Mouse (Mus musculus) R1 (cell line): ENCODE measurements at regions not wholly inside any gene's neighbourhood (a gene's known extent, or its start where the extent isn't known, plus 50 kb on each side); places are given as distances from the start of the nearest gene placed in this dataset.

Experiments used
- DNase-seq: peaks from one replicate; pipeline ENCODE4 v3.0.0-alpha.2; 2018; ENCODE audit warnings: low read depth, low spot score

DNA sequence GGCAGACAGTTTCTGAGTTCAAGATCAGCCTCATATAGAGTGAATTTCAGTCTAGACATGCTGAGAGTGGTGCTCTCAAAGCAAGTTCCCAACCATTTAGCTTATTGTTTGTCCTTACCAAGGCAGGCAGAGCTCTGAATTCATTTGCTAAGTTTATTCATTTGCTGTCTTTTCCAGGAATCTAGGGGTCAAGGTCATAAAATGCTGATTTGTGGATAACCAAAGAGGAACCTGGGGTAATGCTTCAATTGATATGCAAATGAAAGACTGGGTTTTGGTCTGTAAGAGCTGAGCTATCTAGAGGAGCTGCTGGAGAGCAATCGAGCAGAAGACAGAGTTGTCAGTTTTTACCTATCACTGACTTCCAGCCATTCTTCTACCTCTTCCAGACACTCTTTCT is 832.8 kb downstream of the Ryr2 start:
- DNase-seq = peak; percentile 93

DNA sequence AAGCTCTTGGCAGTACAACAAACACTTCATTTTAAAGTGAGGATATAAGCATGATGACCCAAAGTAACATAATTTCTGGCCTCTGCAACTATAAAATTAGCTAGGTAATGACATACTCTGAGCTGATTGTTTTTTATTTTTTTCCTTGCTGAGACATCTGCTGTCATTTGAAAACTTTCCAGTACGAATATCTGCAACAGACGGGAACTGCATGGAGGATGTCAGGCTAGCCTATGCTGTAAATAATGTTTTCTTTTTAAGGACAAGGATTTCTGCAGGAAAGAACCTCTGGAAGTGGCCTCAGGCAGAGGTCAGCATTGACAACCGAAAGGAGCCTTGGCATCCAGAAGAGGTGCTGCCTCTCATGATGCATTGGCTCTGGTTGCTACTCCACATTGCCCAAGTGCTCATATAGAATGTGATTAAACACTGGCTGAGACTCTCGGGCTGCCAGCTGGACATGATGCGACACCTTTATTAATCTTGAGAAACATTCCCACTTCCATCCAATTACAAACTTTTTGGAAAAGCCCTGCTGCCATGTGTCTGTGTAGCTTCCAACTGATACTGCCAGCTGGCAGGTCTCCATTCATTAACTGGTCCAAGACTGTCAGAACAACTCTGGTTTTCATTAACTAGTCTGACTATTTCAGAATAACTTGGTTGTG is 837.9 kb downstream of the Ryr2 start:
- DNase-seq = no peak

DNA sequence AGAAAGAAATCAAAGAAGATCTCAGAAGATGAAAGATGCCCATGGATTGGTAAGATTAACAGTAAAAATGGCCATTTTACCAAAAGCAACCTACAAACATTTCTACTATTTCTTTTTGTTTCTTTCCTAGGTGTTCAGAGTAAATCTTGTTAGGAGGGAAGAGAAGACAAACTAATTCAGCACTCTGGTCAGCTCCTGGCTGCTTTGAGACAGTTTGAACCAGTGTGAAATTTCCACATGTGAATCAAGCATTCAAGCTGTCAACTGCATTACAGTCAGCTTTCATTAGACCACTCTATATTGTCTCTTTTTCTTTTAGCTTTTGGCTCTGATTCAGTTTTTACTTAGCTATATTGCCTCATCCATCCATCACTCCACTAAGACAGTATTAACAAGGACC is 859.2 kb downstream of the Ryr2 start:
- peak; percentile 51 for DNase-seq

DNA sequence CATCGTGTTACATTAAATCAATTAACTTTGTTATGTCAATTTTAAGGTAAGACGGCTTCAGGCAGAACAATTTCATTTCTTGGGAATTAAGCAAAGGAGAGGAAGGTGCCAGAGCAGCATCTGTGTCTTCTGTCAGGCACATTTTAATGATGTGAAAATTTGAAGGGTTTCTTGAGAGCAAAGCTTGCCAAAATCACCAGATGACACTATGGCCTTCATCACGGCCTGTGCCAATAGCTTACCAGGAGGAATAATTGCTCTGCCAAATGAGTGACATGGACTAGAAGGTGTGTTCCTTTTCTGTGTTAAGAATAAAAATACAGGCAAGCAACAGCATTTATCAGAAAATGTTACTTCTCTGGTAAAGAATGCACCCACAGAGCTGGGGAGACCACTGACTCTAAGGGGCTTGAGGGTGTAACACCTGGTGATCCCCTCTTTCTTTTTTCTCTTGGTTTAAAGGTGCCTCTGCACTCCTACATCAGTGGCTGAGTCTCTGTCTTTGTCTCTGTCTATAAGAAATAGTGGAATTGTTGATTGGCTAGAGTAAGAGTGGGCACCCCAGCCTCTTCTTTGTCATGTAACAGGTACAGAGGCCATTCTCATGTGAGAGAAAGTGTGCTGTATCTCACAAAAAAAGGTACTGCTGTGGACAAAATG is 856.2 kb upstream of the Chrm3 start:
- no peak for DNase-seq

DNA sequence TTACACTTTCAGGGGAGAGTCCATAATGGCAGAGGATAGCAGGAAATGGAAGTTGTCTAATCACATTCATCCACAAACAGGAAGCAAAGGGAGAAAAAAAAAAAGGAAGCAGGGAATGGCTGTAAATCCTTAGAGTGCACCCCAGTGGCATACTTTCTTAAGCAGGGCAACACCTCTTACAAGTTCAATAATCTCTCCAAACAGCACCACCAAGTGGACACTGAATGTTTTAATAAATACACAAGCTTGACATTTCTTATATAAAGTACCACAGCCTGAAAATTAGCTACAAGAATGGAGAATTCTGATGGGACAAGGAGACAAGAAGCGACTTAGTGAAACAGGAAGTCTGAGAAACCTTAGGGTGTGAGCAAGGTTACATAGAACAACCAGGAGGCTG is 849.5 kb upstream of the Chrm3 start:
- DNase-seq = peak; percentile 71

DNA sequence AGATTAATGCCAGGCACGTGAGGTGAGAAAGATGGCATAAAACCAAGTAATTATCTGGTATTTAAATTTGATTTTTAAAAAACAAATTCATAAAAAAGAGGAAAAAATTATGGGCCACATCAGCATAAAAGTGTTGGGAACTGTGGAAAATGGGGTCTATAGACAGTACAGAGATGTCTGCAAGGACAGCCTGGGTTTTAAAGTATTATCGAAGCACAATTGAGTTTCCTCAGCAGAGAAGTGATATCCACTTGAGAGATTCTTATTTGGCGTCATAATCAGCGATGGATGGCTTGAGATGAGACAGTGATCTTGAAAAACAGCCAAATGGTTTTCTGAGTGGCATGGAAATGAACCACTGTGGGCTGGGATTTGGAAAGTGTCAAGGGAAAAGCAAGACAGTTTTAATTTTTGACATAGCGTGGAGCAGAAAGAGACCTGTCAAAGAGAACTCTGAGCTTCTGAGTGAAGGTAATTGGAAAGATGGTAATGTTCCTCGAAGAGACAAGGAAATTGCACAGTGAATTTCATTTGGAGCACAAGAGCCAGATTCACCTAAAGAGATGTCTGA is 844.7 kb upstream of the Chrm3 start:
- no peak for DNase-seq

DNA sequence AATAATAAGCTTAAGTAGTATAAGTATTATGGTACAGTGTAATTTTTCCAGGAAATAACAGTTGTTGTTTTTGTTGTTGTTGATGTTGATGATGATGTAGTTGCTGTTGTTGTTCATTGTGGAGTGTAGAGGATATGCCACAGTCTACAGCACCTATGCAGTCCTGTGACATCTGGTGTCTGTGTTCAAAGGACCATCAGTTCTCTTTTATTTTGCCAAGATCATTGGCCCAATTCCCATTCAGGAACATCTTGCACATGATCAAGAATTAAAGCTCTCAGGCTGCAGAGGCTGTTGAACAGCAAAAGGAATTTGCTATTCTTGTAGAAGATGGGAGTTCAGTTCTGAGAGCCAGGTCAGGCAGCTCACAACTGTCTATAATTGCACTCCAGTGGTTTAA is 841.3 kb upstream of the Chrm3 start:
- DNase-seq = no peak

DNA sequence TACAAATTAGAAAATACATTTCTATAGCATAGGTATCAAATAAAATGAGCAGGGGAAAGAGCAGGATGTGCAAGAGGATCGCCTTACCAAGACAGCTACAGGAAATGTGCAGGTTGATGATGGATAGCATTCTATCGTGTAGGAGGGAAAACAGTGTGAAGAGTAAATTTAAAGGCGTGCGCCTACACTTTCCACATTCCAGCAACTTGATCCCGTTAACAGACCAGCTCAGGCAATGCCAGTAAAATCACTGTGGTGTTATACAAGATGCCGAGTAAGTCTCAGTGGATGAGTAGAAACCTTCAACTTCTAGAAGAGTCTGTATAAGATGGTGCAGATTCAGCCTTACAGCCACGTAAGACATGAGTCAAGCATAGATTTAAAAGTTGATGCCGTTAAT is 831.8 kb upstream of the Chrm3 start:
- no peak for DNase-seq

DNA sequence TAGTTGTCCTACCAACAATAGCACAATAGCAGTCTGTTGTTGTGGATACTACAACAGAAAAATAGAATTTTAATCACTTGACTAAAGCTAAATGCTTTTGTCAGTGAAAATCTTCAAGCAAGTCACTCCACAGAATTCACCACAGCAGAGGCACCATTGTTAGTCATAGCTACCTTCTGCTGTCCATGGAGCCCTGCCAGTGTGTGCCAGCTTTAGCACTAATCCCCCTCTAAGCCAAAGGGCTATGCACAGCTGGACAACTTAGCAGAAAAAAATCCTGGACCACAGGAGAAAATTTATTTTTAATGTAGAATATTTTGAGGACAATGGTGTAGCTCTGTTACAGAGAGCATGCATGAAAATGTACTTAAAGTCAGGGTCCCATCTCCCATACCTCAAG is 820.5 kb upstream of the Chrm3 start:
- no peak for DNase-seq

DNA sequence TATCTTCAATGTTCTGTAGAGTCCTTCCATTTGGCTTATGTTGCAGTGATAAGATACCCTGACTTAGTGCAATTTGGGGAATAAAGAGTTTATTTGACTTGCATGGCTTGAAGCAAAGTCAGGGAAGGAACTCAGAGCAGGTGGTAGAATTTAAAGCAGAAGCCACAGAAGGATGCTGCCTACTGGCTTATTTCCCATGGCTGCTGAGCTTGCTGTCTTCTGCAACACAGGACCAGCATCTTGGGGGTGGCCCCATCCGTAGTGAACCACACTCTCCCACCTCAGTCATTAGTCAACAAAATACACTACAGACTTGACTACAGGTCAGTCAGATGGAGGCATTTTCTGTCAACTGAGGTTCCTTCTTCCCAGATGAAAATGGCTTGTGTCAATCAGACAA is 819.7 kb upstream of the Chrm3 start:
- no peak for DNase-seq

DNA sequence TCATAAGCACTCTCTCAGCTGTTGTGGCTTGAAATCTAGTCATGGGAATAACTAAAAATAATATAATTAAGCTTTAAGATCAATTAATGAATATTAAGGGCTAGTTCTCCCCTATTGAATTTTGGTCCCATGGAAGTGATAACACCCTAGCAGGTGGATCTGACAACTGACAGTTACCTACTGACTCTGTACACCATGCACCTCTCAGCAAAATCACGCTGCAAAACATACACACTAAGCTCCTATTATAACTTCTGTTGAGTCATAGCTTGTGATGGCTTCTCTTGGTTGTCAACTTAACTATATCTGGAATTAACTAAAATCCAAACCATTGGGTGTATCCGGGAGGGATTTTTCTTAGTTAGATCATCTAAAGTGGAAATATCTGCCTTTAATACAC is 817.9 kb upstream of the Chrm3 start:
- no peak for DNase-seq

DNA sequence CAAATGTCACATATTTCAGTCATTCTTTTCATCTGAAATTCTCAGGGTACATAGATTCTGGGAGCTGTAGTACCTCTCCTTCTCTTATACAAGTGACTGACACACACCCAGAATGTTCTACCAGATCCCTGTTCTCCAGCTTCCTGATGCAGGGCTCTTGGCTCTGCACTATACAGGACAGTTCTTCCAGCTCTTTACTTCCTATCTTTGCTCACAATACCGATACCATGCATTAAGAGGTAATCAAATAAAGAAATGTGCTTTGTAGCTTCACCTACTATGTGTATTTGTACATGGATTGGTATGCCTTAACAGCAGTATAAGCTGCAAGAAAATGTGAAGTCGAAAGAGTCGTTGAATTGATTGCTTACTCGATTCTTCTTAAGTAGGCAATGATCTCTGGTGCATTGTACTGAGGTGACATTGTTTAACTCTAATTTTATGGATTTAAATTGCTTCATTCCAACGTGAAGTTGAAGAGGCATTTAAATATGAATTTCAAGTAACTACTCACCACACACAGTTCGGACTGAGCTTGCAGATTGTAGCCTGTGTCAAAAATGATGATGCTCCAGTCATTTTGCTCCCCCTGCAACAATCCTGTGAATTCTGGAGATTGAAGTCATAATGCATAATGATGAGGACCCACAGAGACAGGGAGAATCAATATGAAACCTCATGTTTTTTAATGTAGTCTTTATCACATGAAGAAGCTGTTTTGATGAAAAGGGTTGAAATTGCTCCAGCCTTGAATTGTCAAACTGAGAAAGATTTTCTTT is 817.2 kb upstream of the Chrm3 start:
- DNase-seq = no peak

DNA sequence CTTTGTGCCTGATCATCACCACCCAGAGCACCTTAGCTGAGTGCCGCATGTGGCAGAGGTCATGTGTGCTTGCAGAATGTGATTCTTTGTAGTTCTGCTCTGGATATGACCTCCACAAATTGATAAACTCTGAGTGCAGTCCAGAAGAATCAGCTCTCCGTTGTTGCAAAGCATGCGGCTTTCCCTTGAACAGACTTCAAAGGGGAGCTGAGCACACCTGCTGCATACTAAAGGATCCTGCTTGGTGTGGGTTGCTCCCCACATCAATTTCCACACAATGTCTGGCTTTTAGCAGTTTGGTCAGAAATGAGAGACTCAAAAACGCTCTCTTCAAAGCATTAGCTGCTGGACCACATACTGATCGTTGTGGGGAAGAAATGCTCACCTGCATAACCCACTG is 806.5 kb upstream of the Chrm3 start:
- DNase-seq = no peak

DNA sequence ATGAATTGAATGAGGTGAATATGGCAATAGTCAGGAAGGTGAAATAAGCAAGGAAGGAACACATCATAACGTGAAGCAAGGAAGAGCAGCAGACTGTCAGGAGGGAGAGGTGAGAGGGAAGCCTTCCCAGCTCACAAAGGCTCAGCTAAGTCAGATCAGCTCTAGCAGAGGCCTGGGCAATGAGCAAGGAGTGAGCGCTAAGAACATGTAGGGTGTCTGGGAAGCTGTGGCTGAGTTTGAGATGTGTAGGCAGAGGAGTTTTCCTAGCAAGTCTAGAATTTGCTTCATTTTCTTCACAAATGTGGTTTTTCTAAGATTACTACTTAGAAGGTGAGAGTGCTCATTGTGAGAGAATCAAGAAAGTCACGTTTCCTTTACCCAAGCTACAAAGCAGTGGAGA is 803.5 kb upstream of the Chrm3 start:
- no peak for DNase-seq

DNA sequence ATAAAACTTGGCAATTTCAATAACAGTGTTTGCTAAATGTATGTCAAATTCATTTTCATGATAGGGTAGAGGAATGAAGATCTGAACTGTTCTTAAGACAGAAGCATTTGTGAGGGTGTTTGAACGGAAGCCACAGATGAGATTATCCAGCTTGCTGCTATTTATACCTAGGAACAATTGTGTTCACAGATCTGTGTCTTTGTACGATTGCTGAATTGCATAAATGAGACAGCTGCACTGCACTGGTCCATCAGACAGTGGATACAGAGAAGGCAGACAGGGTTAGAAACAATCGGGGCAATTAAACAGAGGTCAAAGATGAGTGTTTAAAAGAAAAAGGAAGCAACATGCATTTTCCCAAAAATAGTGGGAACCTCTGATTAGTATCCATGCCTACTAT is 786.6 kb upstream of the Chrm3 start:
- DNase-seq = no peak

DNA sequence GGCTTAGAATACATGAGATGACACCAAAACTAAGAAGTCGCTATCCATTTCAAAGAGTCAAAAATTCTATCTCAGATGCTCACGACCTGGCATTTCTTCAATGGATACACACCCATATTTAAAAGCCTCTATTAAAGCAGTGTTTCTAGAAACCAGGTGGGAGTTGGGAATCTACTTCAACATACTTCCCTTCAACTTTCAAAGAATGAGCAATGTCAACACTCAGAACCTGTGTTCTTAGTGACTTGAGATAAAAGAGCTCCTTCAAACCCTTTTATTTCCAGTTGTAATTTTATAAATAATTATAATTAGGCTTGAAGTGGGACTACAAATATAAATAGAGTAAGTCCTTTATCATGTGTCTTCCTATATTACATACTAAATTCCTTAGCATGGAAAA is 747.0 kb upstream of the Chrm3 start:
- DNase-seq = no peak

DNA sequence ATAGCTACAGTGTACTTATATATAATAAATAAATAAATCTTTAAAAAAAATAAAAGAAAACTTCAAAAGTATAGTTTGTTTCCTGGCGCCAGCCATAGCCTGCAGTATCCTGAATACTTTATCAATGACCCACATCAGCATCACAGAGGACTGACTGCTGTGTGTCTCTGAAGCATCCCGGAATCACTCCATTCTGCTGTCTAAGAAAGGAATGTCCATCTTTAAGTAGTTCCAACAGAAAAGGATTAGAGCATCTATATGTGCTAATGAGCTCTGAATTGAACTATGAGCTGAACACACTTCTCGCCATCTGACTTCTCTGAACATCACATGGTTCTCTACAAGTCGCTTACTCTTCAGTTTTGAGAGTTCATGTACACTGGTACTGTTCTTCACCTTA is 745.8 kb upstream of the Chrm3 start:
- DNase-seq = peak; percentile 58

DNA sequence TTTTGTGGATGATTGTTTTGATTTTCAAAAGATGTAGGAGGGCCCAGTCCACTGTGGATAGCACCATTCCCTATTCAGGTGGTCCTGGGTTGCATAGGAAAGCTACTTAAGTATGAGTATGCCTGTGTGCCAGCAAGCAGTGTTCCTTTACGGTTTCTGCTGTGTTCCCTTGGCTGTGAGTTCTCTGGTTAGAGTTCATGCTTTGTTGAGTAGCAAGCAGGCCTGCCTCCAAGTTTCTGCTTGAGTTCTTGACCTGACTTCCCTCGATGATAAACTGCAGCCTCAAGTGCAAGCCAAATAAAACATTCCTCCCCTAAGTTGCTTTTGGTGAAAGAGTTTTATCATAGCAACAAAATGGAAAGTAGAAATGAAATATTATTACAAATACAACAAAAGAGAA is 744.9 kb upstream of the Chrm3 start:
- no peak for DNase-seq

DNA sequence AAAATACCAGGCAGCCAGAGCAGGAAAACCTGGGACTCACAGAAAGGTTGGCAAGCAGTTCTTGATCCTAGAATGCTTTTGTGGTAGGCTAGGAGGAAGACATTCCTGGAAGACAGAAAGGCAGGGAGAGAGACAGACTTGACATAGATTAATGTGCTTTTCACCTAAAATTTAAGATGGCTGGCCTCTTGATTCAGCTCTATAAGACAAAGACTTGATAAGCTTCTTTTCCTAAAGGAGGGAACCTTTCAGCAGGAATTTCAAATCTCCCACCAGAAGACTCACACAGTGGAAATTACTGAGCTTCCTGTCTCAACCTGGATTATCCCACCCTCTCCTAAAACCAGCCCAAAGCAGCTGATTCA is 738.9 kb upstream of the Chrm3 start:
- no peak for DNase-seq

DNA sequence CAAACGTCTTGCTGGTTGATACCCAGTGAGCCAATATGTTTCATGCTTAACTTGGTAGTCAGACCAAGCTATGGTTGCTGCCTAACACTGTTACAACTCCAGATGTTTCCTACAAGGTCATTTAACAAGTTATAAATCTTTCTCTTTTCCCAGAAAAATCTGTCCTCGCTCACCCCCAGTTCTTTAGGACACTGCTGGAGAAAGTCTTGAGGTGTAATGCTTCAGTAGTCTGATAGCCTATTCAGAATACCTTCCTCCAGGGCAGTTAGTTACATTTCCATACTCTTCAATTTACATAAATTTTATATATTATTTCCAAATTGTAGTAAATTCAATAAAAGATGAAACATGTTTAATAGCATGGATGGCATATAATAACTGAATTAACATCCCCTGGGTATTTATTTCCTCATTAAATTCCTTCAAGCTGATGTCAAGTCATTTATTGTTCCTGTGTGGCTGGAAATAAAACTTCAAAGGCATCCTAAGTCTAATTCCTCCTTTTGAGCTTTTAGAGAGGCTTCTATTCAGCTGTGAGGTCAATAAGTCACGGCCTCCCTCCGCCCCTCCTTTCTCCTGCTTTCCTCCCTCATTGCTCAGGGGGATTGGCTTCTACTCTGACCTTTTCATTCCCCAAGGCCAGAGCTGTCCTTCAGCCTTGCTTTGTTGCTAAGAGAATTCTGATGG is 738.4 kb upstream of the Chrm3 start:
- DNase-seq = peak; percentile 94

DNA sequence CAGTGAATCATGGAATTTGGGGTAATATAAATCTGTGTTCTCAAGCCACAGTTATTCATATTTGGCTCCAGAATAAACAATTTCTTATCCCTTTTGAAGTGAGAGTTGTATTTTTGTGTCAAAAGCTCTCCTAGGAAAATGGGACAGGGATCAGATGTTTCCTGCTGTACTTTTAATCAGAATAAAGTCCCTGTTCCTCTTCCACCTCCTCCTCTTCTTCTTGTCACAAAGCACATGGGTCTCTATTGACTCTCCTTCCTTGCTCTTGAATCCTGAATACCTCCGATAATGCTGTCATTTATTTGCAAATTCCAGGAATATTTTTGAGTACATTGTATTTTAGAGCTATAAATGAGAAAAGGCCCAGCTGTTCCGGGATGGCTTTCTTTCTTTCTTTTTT is 732.3 kb upstream of the Chrm3 start:
- DNase-seq = no peak
